Mouse (Mus musculus): ENCODE measurements around the gene Poc1b.

The Poc1b gene

GRCm38 (mm10) chr10:99226782-99227181 lies 119.9 kb downstream of the Poc1b start:
- no peak for DNase-seq (ENCODE audit: low read depth, low spot score)

DNA sequence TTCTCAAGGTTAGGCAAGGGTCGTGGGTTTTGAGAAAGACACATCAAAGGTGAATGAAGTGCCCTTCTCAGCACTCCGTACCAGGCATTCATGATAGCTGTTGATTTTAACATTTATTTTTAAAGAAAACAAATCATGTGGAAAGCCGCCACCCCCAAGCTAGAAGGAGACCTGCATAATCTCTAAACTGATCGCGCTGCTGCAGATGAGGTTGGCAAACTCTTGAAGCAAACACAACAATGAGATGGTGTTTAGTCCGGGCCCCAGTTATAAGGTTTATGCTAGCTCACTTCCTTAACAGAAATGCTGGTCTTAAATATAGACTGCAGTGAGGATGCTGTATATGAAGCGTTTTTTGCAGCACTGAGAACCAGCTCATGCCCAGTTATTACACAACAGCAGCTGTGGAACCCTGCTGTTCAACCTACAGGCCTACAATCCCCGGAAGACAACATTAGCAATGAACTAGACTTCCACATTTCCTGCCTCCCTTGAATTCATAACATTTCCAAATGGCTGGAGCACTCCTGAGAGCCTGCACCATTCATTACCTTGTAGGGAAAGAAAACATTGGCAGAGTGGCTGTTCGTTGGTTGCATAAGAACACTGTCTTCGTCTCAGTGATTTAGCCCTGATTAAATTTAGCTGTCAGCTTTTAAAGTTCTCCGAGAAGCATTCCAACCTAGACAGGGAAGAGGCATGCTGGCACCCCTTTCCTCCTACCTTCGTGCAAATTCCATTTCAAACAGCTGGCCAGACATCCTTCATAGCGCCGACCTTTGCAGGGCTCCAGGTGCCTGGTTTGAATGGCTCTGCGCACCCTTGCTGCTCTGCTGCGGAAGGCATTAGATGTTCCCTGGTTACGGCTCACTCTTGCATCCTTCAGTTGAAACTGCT lies 121.4 kb downstream of the Poc1b start:
- DNase-seq (ENCODE audit: low read depth, low spot score) = peak; percentile 73

- no peak for DNase-seq (ENCODE audit: low read depth, low spot score)
Observed at GRCm38 (mm10) chr10:99229031-99229684, 122.3 kb downstream of the Poc1b start.

DNA sequence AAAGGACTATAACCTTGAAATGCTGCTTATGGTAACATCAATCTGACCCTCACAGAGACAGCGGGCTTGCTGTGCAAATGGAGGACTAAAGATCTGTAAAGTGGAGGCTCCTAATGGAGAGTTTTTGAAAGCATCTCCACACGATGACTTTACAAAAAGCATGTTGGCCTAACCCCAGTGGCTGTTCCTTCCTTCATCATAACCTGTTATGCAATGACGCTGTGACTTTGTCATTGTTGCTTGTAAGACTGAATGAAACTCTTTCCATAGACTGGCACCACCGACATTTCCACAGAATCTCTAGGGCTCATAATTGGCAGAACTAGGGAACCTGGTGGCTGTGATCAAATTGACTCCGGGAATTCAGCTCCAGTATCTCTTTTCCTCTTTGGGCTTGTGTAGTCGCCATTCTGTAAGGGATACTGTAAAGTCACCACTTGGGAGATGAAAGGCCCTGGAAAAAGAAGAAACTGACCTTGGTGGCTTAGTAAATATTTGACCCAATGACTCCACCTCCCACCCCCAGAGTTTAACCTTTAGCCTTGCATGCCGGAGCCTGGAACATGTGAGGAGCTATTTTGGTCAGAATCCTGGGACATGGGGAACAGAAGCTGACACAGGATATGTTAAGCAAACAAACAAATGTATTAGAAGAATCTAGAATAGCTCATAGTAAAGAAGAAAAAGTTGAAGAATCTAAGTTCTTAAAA lies 125.8 kb downstream of the Poc1b start:
- no peak for DNase-seq (ENCODE audit: low read depth, low spot score)

DNA sequence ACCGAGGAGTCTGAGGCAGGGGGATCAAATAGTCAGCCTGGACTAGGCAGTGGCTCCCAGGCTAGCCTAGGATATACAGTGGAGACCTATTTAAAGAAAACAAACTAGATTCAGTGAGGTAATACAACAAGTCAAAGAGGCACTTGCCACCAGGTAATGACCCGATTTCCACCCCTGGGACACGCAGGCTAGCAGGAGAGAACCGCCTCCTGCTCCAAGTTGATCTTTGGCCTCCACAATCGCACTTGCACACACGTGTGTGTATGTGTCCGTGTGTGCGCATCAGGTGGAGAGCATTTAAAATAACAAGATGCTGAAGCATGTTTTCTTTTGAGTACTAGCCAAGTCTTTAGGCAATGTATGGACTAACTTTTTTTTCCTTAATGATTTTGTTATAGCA lies 127.5 kb downstream of the Poc1b start:
- DNase-seq (ENCODE audit: low read depth, low spot score) = no peak

DNA sequence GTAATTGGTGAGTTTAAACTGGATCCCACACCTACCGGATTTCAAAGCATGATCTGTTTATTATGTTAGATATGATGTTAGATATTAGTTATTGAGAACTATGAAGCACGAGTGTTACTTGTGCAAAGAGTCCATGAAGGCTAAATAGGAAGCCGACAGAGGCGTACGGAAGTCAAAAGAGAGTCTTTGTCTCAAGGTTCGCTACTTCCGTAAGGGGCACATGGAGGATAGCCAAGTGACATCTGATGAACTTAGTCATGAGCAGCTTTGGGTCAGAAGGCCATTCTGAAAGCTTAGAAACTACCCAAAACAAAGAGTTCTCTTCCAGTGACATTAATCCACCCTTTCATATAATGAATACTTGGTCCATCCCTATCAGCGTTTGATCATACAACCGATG lies 128.2 kb downstream of the Poc1b start:
- DNase-seq (ENCODE audit: low read depth, low spot score) = no peak

DNA sequence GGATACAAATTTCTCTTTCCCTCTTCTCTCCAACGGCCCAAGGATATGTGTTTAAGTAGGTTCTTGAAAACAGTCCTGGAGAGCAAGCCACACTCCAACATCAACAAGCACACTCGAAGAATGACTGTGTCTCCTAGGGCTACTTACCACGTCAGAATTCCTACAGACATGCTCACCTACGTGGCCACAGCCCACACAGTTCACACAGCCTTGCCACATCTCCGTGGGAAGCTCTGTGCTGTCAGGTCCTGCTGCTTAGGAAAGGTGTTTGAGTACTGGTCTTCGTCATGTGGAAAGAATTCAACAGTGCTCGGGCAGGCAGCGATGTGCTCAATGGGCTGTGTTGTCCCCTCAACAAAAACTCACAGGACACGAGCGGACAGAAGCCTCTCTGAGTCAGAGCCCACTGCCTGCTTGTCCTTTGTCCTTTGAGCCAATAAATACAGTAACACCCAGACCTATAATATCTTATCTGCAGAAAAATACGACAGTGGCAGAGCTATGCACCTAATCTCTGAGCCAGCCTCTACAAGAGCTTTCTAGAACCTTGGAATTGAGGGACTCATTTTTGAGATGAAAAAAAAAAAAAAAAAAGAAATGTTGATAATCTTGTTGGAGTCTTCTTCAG lies 130.5 kb downstream of the Poc1b start:
- DNase-seq (ENCODE audit: low read depth, low spot score) = no peak

DNA sequence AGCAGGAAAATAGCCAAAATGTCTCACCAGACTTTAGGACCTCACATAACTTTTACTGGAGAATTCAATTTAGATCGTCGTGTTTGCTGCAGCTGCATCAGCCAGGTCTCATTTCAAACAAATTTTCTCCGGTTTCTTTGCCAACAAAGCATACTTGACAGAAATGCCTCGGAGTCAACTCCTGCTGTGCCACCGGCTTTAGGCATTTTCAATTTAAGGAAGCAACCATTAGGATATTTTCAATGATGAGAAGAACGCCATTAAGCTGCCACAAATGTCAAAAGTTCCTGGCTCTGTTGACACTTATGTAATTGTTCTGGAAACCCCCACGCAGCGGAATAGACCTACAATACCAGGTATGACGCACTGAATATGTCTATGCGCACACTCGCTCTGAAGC lies 131.7 kb downstream of the Poc1b start:
- DNase-seq (ENCODE audit: low read depth, low spot score) = no peak

DNA sequence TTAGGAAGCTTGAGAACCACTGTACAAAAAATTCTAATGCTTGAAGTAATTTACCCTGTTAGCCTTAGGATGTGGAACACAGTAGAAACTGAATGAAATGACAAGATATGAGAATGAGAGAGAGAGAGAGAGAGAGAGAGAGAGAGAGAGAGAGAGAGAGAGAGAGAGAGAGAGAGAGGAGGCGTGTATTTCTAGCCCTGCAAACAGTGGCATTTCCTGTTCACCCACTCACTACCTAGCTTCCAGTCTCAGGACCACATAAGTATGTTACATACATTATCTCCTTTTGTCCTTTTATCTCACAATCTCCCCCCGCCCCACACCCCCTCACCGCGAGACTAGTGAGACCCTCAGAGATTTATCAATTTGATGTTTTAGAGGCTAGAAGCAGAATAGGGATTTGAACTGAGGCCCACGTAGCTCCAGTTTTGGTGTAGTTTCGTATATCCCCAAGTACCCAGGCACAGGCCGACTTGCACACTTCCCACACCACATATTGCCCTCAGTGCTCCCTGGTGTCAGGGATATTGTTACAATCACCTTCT lies 134.5 kb downstream of the Poc1b start:
- no peak for DNase-seq (ENCODE audit: low read depth, low spot score)

DNA sequence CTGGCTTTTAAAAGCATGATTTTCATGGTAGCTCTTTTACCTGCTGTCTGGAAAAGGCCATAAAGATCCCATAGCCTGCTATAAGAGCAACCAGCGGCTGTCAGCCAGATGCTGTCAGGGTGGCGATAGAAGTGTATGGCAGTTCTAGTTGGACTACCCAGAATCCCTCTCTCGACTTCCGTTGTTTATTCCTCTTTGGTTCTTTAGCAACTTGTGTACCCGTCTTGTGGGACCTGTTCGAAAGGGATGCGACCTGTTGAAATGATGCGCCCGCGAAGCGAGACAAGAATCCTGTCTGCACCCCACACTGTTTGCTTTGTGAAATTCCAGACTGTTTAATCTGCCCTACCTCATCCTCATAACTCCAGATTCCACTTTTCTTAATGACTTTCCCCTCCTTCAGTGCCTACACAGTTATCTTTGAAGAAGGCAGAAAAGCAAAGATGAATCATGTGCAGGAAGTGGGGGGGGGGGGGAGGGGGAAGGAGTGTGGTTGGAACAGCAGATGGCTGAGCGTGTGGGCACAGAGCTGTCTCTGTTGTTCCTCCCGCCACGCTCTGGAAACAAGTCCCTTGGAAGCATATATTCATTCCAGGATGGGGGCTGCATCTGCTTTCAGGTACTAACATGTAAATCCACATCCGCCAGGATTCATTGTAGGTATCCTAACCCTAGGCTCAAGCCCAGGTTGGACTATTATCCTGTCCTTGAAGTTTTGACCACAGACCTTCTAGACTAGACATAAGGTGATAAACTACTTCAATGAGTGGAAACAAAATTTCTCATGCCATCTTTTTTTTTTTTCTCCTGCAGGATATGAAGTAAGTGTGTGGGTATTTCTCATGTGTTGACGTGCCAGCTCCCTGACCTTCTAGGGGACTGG lies 135.2 kb downstream of the Poc1b start:
- DNase-seq (ENCODE audit: low read depth, low spot score) = peak; percentile 85

DNA sequence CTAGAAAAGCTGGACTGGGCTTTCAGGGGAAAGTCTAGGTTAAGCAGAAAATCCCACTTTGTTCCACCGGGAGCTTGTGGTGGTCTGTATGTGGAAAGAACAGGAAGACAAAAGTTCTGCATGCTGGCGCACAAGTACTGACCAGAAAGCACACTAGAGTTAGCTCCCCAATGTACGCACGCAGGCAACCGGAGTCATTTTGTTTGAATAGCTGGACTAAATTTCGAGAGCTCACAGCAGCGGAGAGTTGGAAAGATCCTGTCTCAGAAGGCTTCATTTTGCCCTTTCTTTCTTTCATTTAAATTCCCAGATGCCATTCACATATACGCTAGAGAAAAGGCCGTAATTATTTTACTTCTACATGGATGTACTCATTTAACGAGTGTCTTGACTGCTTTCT lies 135.9 kb downstream of the Poc1b start:
- no peak for DNase-seq (ENCODE audit: low read depth, low spot score)

- DNase-seq (ENCODE audit: low read depth, low spot score) = no peak
Observed at GRCm38 (mm10) chr10:99243907-99244489, 137.2 kb downstream of the Poc1b start.

- DNase-seq (ENCODE audit: low read depth, low spot score) = no peak
Observed at GRCm38 (mm10) chr10:99244655-99245260, 137.9 kb downstream of the Poc1b start.

DNA sequence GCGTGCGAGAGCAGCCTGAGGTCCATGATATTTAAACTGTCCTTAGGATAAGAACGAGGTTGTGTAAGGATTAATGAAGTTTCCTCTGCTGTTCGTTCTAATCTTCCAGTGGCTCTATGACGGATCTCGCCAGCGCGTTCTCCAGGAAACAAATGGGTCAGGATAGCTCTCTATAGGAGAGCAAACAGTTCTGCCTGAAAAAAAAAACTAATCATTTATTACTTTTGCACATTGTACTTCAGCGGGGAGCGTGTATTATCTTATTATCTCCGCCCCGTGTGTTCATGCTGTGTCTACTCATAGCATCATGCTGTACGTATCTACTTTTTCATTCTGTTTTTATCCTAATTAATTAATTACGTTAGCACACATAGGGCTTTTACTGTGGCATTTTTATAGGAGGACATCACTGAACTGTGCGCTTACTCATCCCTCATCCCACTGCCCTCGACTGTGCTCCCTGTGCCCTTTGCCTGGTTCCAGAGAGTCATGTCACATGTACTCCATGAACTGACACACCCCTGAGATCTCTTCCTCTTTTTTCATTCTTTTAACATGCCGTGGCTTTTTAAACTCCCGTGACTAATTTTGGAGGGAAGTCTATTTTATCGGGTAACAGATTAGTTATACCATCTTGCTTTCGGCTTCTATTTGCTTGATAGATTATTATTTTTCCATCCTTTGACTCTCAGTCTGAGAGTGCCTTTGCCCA lies 140.1 kb downstream of the Poc1b start:
- DNase-seq (ENCODE audit: low read depth, low spot score) = no peak
